ENCODE assay signal across 15 mouse cellular contexts in the genomic region with DNA sequence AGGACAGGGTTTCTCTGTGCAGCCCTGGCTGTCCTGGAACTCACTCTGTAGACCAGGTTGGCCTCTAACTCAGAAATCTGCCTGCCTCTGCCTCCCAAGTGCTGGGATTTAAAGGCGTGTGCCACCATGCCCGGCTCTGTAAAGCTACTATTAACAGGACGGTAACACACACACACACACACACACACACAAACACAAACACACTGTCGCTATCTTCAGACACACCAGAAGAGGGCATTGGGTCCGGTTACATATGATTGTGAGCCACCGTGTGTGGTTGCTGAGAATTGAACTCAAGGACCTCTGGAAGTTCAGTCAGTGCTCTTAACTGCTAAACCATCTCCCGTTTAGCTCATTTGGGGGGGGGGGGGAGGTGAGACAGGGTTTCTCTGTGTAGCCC. TPM values are rescaled to one million over a fixed set of nuclear protein-coding genes. Genes with fewer than 3 reads are reported as not detected.
DNase-seq lines count a peak whose midpoint lies in the region; ATAC-seq and TF ChIP-seq lines count a peak whose summit lies in the region.
"Not testable (repeated sequence)": the region's sequence is repeated elsewhere in the genome, so short reads cannot be mapped to it uniquely, and the experiment has no call there.
"Had no signal": no experiment of that assay in that cellular context is flagged by ENCODE, and none has a peak within 500 bp of the region (broad histone marks: within the 10 kb centered on the region; RNA-seq: fewer than 3 reads in every experiment).

No protein-coding gene starts in this region.

- H3K9me3 ChIP-seq in forebrain, embryonic 10.5 days; heart, embryonic 12.5 days (replicated peaks); hindbrain, embryonic 16.5 days (ENCODE audit: control insufficient read depth, low read length); liver, embryonic 15.5 days (replicated peaks); midbrain, embryonic 13.5 days; stomach, embryonic 15.5 days: not testable (repeated sequence)

- peaks cover 27% of the 10 kb centered on the region for H3K36me3 ChIP-seq in forebrain, embryonic 10.5 days (replicated peaks)
- peaks cover 19% of the 10 kb centered on the region for H3K36me3 ChIP-seq in heart, embryonic 12.5 days
- not testable (repeated sequence) for H3K36me3 ChIP-seq in hindbrain, embryonic 16.5 days (ENCODE audit: control insufficient read depth, insufficient read depth, low read length)
- peaks cover 20% of the 10 kb centered on the region for H3K36me3 ChIP-seq in liver, embryonic 15.5 days (replicated peaks)
- H3K36me3 ChIP-seq in midbrain, embryonic 13.5 days: peaks cover 10% of the 10 kb centered on the region
- H3K36me3 ChIP-seq in stomach, embryonic 15.5 days: peaks cover 13% of the 10 kb centered on the region

- H3K27ac ChIP-seq in bone marrow, adult 2 months (ENCODE audit: control insufficient read depth, insufficient read depth, low read depth, low read length, poor library complexity); hindbrain, embryonic 16.5 days (ENCODE audit: low read depth, low read length); midbrain, embryonic 13.5 days: not testable (repeated sequence)
- 0 out of 2 replicates have a peak overlapping the region, but pooled peaks have one; percentile 78 for H3K27ac ChIP-seq in forebrain, embryonic 10.5 days
- peak overlapping the region; percentile 42 for H3K27ac ChIP-seq in heart, embryonic 12.5 days (ENCODE audit: poor library complexity, severe bottlenecking)
- H3K27ac ChIP-seq in layer of hippocampus, adult 2 months: peak overlapping the region; percentile 69; the same call in 1 of the 2 replicates
- H3K27ac ChIP-seq in liver, embryonic 15.5 days (replicated peaks): peak overlapping the region; percentile 86
- H3K27ac ChIP-seq in stomach, embryonic 15.5 days: peak overlapping the region; percentile 22; the same call in 1 of the 2 replicates

- H3K4me1 ChIP-seq in bone marrow, adult 2 months (ENCODE audit: control insufficient read depth, insufficient read depth, low read length); hindbrain, embryonic 16.5 days (ENCODE audit: control insufficient read depth, insufficient read depth, low read depth, low read length): not testable (repeated sequence)
- peaks cover 19% of the 10 kb centered on the region for H3K4me1 ChIP-seq in forebrain, embryonic 10.5 days
- H3K4me1 ChIP-seq in heart, embryonic 12.5 days (replicated peaks): peaks cover 28% of the 10 kb centered on the region
- H3K4me1 ChIP-seq in liver, embryonic 15.5 days (replicated peaks): peaks cover 62% of the 10 kb centered on the region
- H3K4me1 ChIP-seq in midbrain, embryonic 13.5 days (replicated peaks): peaks cover 10% of the 10 kb centered on the region
- H3K4me1 ChIP-seq in stomach, embryonic 15.5 days: peaks cover 12% of the 10 kb centered on the region

- H3K4me2 ChIP-seq in heart, embryonic 12.5 days: peak overlapping the region; percentile 92
- peak overlapping the region; percentile 88 for H3K4me2 ChIP-seq in hindbrain, embryonic 16.5 days (ENCODE audit: low read length)
- H3K4me2 ChIP-seq in liver, embryonic 15.5 days: peak overlapping the region; percentile 92
- H3K4me2 ChIP-seq in midbrain, embryonic 13.5 days (replicated peaks): peak overlapping the region; percentile 76
- H3K4me2 ChIP-seq in stomach, embryonic 15.5 days: peak overlapping the region; percentile 85

- peak; percentile 12 for ATAC-seq in heart, embryonic 12.5 days (ENCODE audit: insufficient number of reproducible peaks, low FRiP score)
- ATAC-seq in hindbrain, embryonic 16.5 days: peak; percentile 10
- ATAC-seq in liver, embryonic 15.5 days (ENCODE audit: insufficient read depth); stomach, embryonic 15.5 days (ENCODE audit: insufficient read depth, low FRiP score, low read depth): not testable (repeated sequence)
- peak; percentile 51 for ATAC-seq in midbrain, embryonic 13.5 days

- not testable (repeated sequence) for TF ChIP-seq POLR2A in bone marrow, adult 2 months (IDR thresholded peaks at IDR 0.05; ENCODE audit: borderline replicate concordance, control insufficient read depth, low read depth, low read length)

- H3K4me3 ChIP-seq in bone marrow, adult 2 months (replicated peaks; ENCODE audit: control insufficient read depth, low read depth, low read length): peak overlapping the region; percentile 23
- H3K4me3 ChIP-seq in forebrain, embryonic 10.5 days: peak overlapping the region; percentile 60
- 0 out of 2 replicates have a peak overlapping the region, but pooled peaks have one; percentile 64 for H3K4me3 ChIP-seq in heart, embryonic 12.5 days
- peak overlapping the region; percentile 79 for H3K4me3 ChIP-seq in hindbrain, embryonic 16.5 days (ENCODE audit: low read length)
- H3K4me3 ChIP-seq in layer of hippocampus, adult 2 months: peak overlapping the region; percentile 65; the same call in 1 of the 2 replicates
- peak overlapping the region; percentile 67 for H3K4me3 ChIP-seq in liver, embryonic 15.5 days (replicated peaks)
- H3K4me3 ChIP-seq in midbrain, embryonic 13.5 days (replicated peaks): peak overlapping the region; percentile 59; the same call in 1 of the 2 replicates
- peak overlapping the region; percentile 74 for H3K4me3 ChIP-seq in stomach, embryonic 15.5 days (replicated peaks)

- 51% methylated on average over 7 of the region's 7 CpGs for WGBS in bone marrow, adult 2 months
- 70% methylated on average over 7 of the region's 7 CpGs for WGBS in forebrain, embryonic 10.5 days
- 70% methylated on average over 7 of the region's 7 CpGs for WGBS in heart, embryonic 12.5 days
- 72% methylated on average over 7 of the region's 7 CpGs for WGBS in hindbrain, embryonic 16.5 days
- 56% methylated on average over 7 of the region's 7 CpGs for WGBS in liver, embryonic 15.5 days (ENCODE audit: insufficient replicate concordance)
- 73% methylated on average over 7 of the region's 7 CpGs for WGBS in midbrain, embryonic 13.5 days
- 62% methylated on average over 7 of the region's 7 CpGs for WGBS in stomach, embryonic 15.5 days

- DNase-seq in forebrain, embryonic 10.5 days (ENCODE audit: extremely low spot score, low spot score); layer of hippocampus, adult 2 months (ENCODE audit: low spot score in 2 of 2): not testable (repeated sequence)

- TF ChIP-seq CTCF in bone marrow, adult 2 months (IDR thresholded peaks at IDR 0.05; ENCODE audit: control insufficient read depth, insufficient read depth, low read length); layer of hippocampus, adult 2 months (conservative IDR thresholded peaks at IDR 0.05): not testable (repeated sequence)

- H3K9ac ChIP-seq in heart, embryonic 12.5 days; hindbrain, embryonic 16.5 days (ENCODE audit: low read depth, low read length); midbrain, embryonic 13.5 days (replicated peaks); stomach, embryonic 15.5 days: not testable (repeated sequence)
- H3K9ac ChIP-seq in liver, embryonic 15.5 days: 0 out of 2 replicates have a peak overlapping the region, but pooled peaks have one; percentile 15

- not testable (repeated sequence) for H3K27me3 ChIP-seq in forebrain, embryonic 10.5 days (ENCODE audit: poor library complexity, severe bottlenecking); heart, embryonic 12.5 days (replicated peaks); hindbrain, embryonic 16.5 days (replicated peaks; ENCODE audit: control insufficient read depth, insufficient read depth, low read length); liver, embryonic 15.5 days; midbrain, embryonic 13.5 days; stomach, embryonic 15.5 days (replicated peaks)

RNA-seq across cellular contexts. Expression of a gene that starts 0.5 kb away (rescaled TPM):
- polyA plus RNA-seq in bone marrow, adult 2 months (2011; ENCODE audit: insufficient read depth, insufficient read length, low replicate concordance, missing spikeins): 15.1 and 22.3 TPM in 2 replicates
- polyA plus RNA-seq in forebrain, embryonic 10.5 days (2016; fragmentation: Nextera tagmentation; extraction: Ambion mirVana): 32.2 and 41.4 TPM in 2 replicates
- polyA plus RNA-seq in heart, embryonic 12.5 days (2016; fragmentation: Nextera tagmentation; extraction: Ambion mirVana): 86.6 and 106 TPM in 2 replicates
- polyA plus RNA-seq in hindbrain, embryonic 16.5 days (2015; fragmentation: Nextera tagmentation; extraction: Ambion mirVana): 70.5 and 75.2 TPM in 2 replicates
- total RNA-seq in layer of hippocampus, adult 2 months (2021): 10 to 100 TPM; 26.3 to 26.6 TPM
- 122 and 141 TPM in 2 replicates for polyA plus RNA-seq in liver, embryonic 15.5 days (2015; fragmentation: Nextera tagmentation; extraction: Ambion mirVana)
- polyA plus RNA-seq in midbrain, embryonic 13.5 days (2015; fragmentation: Nextera tagmentation; extraction: Ambion mirVana): 51.9 and 54.9 TPM in 2 replicates
- 186 and 190 TPM in 2 replicates for polyA plus RNA-seq in stomach, embryonic 15.5 days (2015; fragmentation: Nextera tagmentation; extraction: Ambion mirVana)

RNA-seq across cellular contexts. Expression of a gene that starts 0.6 kb away (rescaled TPM):
- not detected in 2 replicates for polyA plus RNA-seq in bone marrow, adult 2 months (2011; ENCODE audit: insufficient read depth, insufficient read length, low replicate concordance, missing spikeins)
- not detected in 2 replicates for polyA plus RNA-seq in forebrain, embryonic 10.5 days (2016; fragmentation: Nextera tagmentation; extraction: Ambion mirVana)
- not detected in 2 replicates for polyA plus RNA-seq in heart, embryonic 12.5 days (2016; fragmentation: Nextera tagmentation; extraction: Ambion mirVana)
- not detected in 2 replicates for polyA plus RNA-seq in hindbrain, embryonic 16.5 days (2015; fragmentation: Nextera tagmentation; extraction: Ambion mirVana)
- total RNA-seq in layer of hippocampus, adult 2 months (2021): not detected
- polyA plus RNA-seq in liver, embryonic 15.5 days (2015; fragmentation: Nextera tagmentation; extraction: Ambion mirVana): not detected in 2 replicates
- not detected in 2 replicates for polyA plus RNA-seq in midbrain, embryonic 13.5 days (2015; fragmentation: Nextera tagmentation; extraction: Ambion mirVana)
- polyA plus RNA-seq in stomach, embryonic 15.5 days (2015; fragmentation: Nextera tagmentation; extraction: Ambion mirVana): not detected in 2 replicates
- total RNA-seq: adrenal gland, postnatal 36 days; CH12.LX; granulocyte monocyte progenitor cell, adult 5-6 weeks; layer of hippocampus, adult 18-20 months; left cerebral cortex, postnatal 10 days had no signal
- polyA plus RNA-seq: inflammation-experienced regulatory T-cells, adult 6 months; thymus, postnatal 0 days had no signal

RNA-seq across cellular contexts. Expression of a gene that starts 5.1 kb away (rescaled TPM):
- 1.6 TPM in 1 of 2 replicates, not detected in the other for polyA plus RNA-seq in bone marrow, adult 2 months (2011; ENCODE audit: insufficient read depth, insufficient read length, low replicate concordance, missing spikeins)
- polyA plus RNA-seq in forebrain, embryonic 10.5 days (2016; fragmentation: Nextera tagmentation; extraction: Ambion mirVana): 0.32 and 0.49 TPM in 2 replicates
- 1.5 and 1.7 TPM in 2 replicates for polyA plus RNA-seq in heart, embryonic 12.5 days (2016; fragmentation: Nextera tagmentation; extraction: Ambion mirVana)
- 0.81 and 0.99 TPM in 2 replicates for polyA plus RNA-seq in hindbrain, embryonic 16.5 days (2015; fragmentation: Nextera tagmentation; extraction: Ambion mirVana)
- total RNA-seq in layer of hippocampus, adult 2 months (2021): 1 to 10 TPM; 2.8 to 3.1 TPM
- 0.21 and 0.46 TPM in 2 replicates for polyA plus RNA-seq in liver, embryonic 15.5 days (2015; fragmentation: Nextera tagmentation; extraction: Ambion mirVana)
- 0.53 and 1.0 TPM in 2 replicates for polyA plus RNA-seq in midbrain, embryonic 13.5 days (2015; fragmentation: Nextera tagmentation; extraction: Ambion mirVana)
- polyA plus RNA-seq in stomach, embryonic 15.5 days (2015; fragmentation: Nextera tagmentation; extraction: Ambion mirVana): 1.7 and 1.8 TPM in 2 replicates
- total RNA-seq: CH12.LX; granulocyte monocyte progenitor cell, adult 5-6 weeks had no signal

RNA-seq across cellular contexts. Expression of a gene that starts 8.0 kb away (rescaled TPM):
- polyA plus RNA-seq in bone marrow, adult 2 months (2011; ENCODE audit: insufficient read depth, insufficient read length, low replicate concordance, missing spikeins): 42.4 and 66.8 TPM in 2 replicates
- 130 and 140 TPM in 2 replicates for polyA plus RNA-seq in forebrain, embryonic 10.5 days (2016; fragmentation: Nextera tagmentation; extraction: Ambion mirVana)
- 129 and 142 TPM in 2 replicates for polyA plus RNA-seq in heart, embryonic 12.5 days (2016; fragmentation: Nextera tagmentation; extraction: Ambion mirVana)
- polyA plus RNA-seq in hindbrain, embryonic 16.5 days (2015; fragmentation: Nextera tagmentation; extraction: Ambion mirVana): 67.1 and 72.5 TPM in 2 replicates
- 10 to 100 TPM; 36.9 to 41.7 TPM for total RNA-seq in layer of hippocampus, adult 2 months (2021)
- 51.5 and 59.2 TPM in 2 replicates for polyA plus RNA-seq in liver, embryonic 15.5 days (2015; fragmentation: Nextera tagmentation; extraction: Ambion mirVana)
- 74.7 and 74.8 TPM in 2 replicates for polyA plus RNA-seq in midbrain, embryonic 13.5 days (2015; fragmentation: Nextera tagmentation; extraction: Ambion mirVana)
- polyA plus RNA-seq in stomach, embryonic 15.5 days (2015; fragmentation: Nextera tagmentation; extraction: Ambion mirVana): 145 and 157 TPM in 2 replicates

RNA-seq across cellular contexts. Expression of a gene that starts 16.4 kb away (rescaled TPM):
- 14.5 and 15.7 TPM in 2 replicates for polyA plus RNA-seq in bone marrow, adult 2 months (2011; ENCODE audit: insufficient read depth, insufficient read length, low replicate concordance, missing spikeins)
- polyA plus RNA-seq in forebrain, embryonic 10.5 days (2016; fragmentation: Nextera tagmentation; extraction: Ambion mirVana): 47.4 and 49.0 TPM in 2 replicates
- 27.5 and 29.0 TPM in 2 replicates for polyA plus RNA-seq in heart, embryonic 12.5 days (2016; fragmentation: Nextera tagmentation; extraction: Ambion mirVana)
- polyA plus RNA-seq in hindbrain, embryonic 16.5 days (2015; fragmentation: Nextera tagmentation; extraction: Ambion mirVana): 42.1 and 42.3 TPM in 2 replicates
- 10 to 100 TPM; 31.7 to 34.3 TPM for total RNA-seq in layer of hippocampus, adult 2 months (2021)
- 15.0 TPM in 2 replicates for polyA plus RNA-seq in liver, embryonic 15.5 days (2015; fragmentation: Nextera tagmentation; extraction: Ambion mirVana)
- 51.0 and 56.0 TPM in 2 replicates for polyA plus RNA-seq in midbrain, embryonic 13.5 days (2015; fragmentation: Nextera tagmentation; extraction: Ambion mirVana)
- polyA plus RNA-seq in stomach, embryonic 15.5 days (2015; fragmentation: Nextera tagmentation; extraction: Ambion mirVana): 35.0 and 35.6 TPM in 2 replicates

Comparison
In these comparisons a context has a peak if more than half of its experiments do, and no peak if none do; other contexts are left out.
1. H3K4me3 ChIP-seq: peak in every context shown above with its lines; median percentile 79 in hindbrain, embryonic 16.5 days; 74 in stomach, embryonic 15.5 days; 67 in liver, embryonic 15.5 days; 65 in layer of hippocampus, adult 2 months; 64 in heart, embryonic 12.5 days; 60 in forebrain, embryonic 10.5 days; 59 in midbrain, embryonic 13.5 days; 23 in bone marrow, adult 2 months.